Mouse (Mus musculus): ENCODE measurements at regions not wholly inside any gene's neighbourhood (a gene's known extent, or its start where the extent isn't known, plus 50 kb on each side); places are given as distances from the start of the nearest gene placed in this dataset.

GRCm38 (mm10) chr7:37366006-37366405, 407.4 kb downstream of the Zfp536 start:
- no peak for ATAC-seq (replicated peaks; ENCODE audit: poor library complexity, severe bottlenecking)

DNA sequence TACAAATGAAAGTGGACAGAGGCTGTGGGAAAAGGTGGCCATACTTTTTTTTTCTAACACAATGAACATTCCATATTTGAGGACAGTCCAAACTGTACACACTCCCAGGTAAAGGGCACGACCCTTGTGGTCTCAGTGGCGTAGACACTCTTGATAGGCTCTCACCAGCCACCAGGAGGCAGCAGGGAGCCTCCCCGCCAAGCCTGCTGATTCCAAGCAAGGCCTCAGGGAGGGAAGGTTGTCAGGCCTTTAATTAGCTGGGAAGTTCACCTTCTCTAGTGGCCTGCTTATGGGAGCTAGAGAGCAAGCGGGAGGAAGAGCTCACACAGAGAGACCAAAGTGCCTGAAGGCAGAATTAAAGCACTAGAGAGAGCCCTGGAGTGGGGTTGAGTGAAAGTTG, 403.7 kb downstream of the Zfp536 start:
- ATAC-seq (replicated peaks; ENCODE audit: poor library complexity, severe bottlenecking) = peak; percentile 61

DNA sequence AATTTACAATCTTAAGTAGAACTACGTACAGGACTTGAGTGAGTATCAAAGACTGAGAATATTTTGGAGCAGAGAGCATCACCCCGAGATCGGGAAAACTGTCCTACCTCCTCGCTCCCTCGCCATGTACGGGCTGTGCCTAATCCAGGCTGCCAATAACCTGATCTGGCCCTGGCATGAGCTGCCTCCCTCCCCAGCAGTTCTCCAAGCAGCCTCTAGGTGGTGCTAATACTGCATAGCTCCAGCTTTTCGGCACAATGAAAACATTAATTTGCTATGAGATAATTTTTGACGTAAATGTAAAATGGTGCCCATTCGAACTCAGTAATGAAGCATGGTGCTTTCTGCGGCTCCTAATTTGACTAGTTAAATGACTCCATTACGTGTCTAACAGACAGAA, 399.6 kb downstream of the Zfp536 start:
- ATAC-seq (replicated peaks; ENCODE audit: poor library complexity, severe bottlenecking) = peak; percentile 89

- ATAC-seq (replicated peaks; ENCODE audit: poor library complexity, severe bottlenecking) = no peak
These were observed 398.4 kb downstream of the Zfp536 start for GRCm38 (mm10) chr7:37375044-37375443.

GRCm38 (mm10) chr7:37375591-37375990, 397.9 kb downstream of the Zfp536 start:
- peak; percentile 58; the same call in 1 of the 2 replicates for ATAC-seq (replicated peaks; ENCODE audit: poor library complexity, severe bottlenecking)

DNA sequence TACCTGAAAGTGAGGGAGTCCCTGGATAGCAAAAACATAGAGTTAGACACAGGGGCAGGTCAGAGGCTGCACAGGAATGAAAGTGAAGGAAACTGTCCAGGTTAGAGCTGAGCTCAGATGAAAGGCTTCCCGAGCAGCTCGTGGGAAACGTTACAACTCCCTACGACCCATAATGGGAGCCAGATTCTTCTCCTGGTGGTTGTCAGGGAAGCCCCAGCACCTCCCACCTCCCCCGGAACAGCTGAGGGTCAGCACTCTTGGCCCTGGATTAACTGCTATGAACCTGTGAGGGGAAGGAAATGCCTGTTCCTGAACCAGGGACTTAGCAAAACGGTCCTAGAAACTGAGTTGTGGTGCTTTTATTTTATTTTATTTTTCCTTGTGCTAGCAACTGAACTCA, 397.2 kb downstream of the Zfp536 start:
- ATAC-seq (replicated peaks; ENCODE audit: poor library complexity, severe bottlenecking) = no peak

GRCm38 (mm10) chr7:37377889-37378521, 395.4 kb downstream of the Zfp536 start:
- no peak for ATAC-seq (replicated peaks; ENCODE audit: poor library complexity, severe bottlenecking)

DNA sequence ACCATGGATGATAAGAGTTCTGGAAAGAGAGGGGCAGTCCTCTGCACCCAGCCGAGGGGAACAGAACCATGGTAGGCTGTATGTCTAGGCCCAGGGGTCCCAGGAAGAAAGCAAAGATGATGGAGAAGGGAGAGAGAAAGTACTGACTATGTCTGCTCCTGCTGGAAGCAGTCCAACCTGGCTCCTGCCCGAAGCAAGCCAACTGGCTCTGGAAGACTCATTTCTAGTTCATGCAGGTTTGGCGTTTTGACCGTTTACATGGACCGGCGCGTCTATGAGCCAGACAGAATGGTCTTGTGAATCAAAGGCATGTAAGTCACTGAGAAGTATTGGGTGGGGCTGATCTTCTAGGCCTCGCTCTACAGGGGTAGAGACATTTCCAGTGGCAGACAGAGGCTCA, 385.6 kb downstream of the Zfp536 start:
- no peak for ATAC-seq (replicated peaks; ENCODE audit: poor library complexity, severe bottlenecking)

GRCm38 (mm10) chr7:37388843-37389702, 384.4 kb downstream of the Zfp536 start:
- ATAC-seq (replicated peaks; ENCODE audit: poor library complexity, severe bottlenecking) = no peak

DNA sequence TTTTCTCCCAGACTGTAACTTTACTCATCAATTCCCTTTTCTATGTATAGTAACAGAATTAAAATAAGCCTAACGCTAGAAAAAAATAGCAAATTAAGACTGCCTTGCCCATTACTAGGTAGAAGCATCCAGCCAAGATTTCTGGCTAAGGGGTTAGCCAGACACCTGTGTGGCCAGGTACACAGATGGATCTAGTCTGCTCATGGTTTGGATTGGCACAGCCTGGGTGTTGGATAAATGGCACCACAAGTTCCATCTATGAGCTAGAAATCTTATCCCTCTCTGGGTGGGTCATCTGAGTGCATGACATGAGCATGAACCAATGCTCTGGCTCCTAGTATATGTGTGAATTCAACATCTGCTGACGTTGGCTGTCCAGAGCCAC, 383.7 kb downstream of the Zfp536 start:
- ATAC-seq (replicated peaks; ENCODE audit: poor library complexity, severe bottlenecking) = no peak

DNA sequence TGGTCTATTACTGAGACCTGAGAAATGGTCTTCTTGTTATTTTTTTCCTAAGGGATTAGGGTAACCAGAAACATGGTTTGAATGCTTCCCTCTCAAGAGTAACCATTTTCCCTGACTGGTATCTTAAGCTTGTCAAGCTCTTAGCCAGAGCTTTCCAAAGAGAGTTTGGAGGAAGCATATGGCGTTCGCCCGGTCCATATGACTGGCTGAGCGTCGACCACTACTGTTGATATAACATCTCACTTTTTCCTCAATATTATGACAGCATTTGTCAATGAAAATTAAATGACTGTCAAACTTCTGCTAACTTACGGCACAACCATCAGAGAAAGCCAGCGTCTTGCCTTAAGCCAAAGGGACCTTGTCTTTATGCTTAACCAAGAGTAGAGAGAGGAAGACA, 383.2 kb downstream of the Zfp536 start:
- no peak for ATAC-seq (replicated peaks; ENCODE audit: poor library complexity, severe bottlenecking)

DNA sequence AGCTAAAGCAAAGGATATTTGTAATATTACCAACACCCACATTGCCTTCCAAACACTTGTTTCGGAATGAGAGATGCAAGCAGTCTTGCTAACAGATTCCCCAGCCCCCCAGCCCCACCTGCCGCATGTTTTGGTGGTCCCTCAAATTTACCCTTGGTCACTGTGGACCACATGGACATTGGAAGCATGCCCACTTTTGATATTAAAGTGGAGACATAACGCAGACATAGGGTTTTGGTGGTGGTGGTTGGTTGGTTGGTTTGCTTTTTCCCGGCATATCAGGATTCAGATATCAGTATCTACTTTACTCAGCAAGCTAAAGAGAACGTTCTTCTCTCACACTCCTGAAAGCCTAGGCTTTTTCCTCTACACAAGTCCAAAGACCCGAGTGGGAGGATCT, 381.3 kb downstream of the Zfp536 start:
- no peak for ATAC-seq (replicated peaks; ENCODE audit: poor library complexity, severe bottlenecking)

- ATAC-seq (replicated peaks; ENCODE audit: poor library complexity, severe bottlenecking) = no peak
These were observed 380.8 kb downstream of the Zfp536 start for GRCm38 (mm10) chr7:37392604-37393003.

DNA sequence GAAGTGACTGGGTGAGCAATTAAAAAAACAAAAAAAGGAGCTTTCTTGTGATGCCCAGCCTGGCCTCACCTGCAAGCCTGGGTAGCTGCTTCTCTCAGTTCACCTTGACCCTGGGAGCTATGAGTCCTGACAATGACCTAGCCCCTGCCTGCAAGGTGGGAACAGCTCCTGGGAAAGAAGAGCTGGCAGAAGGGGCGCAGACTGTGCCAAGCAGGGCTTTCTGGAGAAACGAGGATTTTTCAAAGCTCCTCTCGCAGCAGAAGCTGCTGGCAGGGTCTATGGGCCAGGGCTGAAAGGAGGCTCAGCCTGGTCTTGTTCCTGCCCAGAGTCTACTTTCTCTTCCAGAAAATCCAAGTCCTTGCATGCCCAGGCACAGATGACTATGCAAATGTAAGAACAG, 380.4 kb downstream of the Zfp536 start:
- no peak for ATAC-seq (replicated peaks; ENCODE audit: poor library complexity, severe bottlenecking)

DNA sequence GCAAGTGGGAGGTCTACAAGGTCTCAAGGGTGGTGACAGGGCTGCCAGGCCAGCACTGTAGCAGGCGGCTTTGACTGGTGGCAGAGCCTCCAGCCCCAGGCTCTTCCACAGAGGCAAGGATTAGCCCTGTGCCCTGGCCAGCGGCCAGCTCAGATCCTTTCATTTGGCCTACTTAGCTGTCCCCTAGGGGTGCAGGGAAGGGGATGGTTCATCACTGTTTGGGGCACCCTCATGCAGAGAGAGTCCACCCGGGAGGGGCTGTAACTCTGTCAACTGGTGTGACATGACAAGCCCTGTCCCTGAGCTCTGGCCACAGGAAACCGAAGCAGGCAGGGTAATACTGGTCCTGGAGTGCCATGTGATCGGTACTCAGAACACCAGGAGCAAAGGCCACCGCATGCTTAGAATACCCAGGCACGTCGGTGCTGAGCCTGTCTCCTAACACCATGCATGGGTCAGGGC, 378.4 kb downstream of the Zfp536 start:
- no peak for ATAC-seq (replicated peaks; ENCODE audit: poor library complexity, severe bottlenecking)

- no peak for ATAC-seq (replicated peaks; ENCODE audit: poor library complexity, severe bottlenecking)
These were observed 377.4 kb downstream of the Zfp536 start for GRCm38 (mm10) chr7:37395881-37396513.

DNA sequence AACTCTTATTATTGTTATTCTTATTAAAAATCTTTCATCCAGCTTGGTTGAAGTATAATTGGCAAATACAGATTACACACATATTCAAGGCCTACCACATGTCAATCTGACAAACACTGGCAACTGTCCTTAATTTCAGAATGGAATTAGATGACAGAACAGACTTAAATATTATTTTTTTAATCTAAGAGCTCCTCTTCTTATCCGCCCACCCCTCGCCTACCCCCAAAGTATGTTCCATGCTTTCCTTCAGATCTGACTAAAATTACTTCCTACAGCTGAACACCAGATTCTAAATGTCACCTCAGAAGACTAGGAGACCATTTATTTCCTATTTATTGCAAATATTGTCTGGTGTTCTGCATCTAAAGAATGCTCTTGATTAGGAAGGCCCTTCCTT, 370.0 kb downstream of the Zfp536 start:
- ATAC-seq (replicated peaks; ENCODE audit: poor library complexity, severe bottlenecking) = no peak

- no peak for ATAC-seq (replicated peaks; ENCODE audit: poor library complexity, severe bottlenecking)
These were observed 360.1 kb downstream of the Zfp536 start for GRCm38 (mm10) chr7:37413350-37413749.

DNA sequence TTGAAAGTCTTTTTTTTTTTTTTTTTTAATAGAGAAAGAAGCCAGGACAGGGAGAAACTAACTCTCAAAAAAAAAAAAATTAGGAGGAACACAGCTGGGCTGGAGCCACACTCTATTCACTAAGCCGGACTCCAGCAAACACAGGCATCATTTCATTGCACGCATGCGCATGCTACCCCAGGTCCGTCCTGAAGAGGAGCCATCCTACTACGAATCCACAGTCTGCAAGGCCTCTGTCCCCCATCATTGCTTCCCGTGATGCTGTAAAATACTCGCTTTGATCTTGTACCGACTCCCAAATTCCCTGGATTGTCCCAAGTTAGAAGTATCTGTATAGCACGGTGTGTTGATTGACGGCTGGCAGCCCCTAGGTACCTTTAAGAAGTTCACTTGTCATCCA, 351.7 kb downstream of the Zfp536 start:
- no peak for ATAC-seq (replicated peaks; ENCODE audit: poor library complexity, severe bottlenecking)
